Mouse (Mus musculus) liver, embryonic 14.5 days (tissue): ENCODE results near the gene Klhl3. TPM values are rescaled to one million over a fixed set of nuclear protein-coding genes. Genes with fewer than 3 reads are reported as not detected.

ENCODE experiments used
- ATAC-seq: fragments of 200-750 bp; cut with Nextera tagmentation; 2 replicates; pipeline ENCODE4 v1.8.0; 2017; ENCODE audit warnings: moderate number of reproducible peaks, mild to moderate bottlenecking, moderate library complexity; ENCODE audit not compliant: insufficient read depth
- DNase-seq, 3 experiments: peaks; one replicate each; pipeline ENCODE4 v3.0.0-alpha.2; 2012 to 2013; ENCODE audit warnings: low read depth in 3 of 3, low spot score in 3 of 3
- H3K27ac ChIP-seq: fragments of 300-500 bp; sonication (generic); 2 replicates; pipeline ENCODE4 v1.5.1; 2014; ENCODE audit warnings: moderate library complexity, mild to moderate bottlenecking, control low read depth, inconsistent platforms
- H3K27me3 ChIP-seq: fragments of 300-500 bp; sonication (generic); 2 replicates; pipeline ENCODE4 v1.6.1; 2014; ENCODE audit warnings: mild to moderate bottlenecking, low read length, moderate library complexity; ENCODE audit not compliant: control insufficient read depth, insufficient read depth
- H3K36me3 ChIP-seq: fragments of 300-500 bp; sonication (generic); replicated peaks from 2 replicates; pipeline ENCODE4 v1.6.1; 2014; ENCODE audit warnings: low read depth; ENCODE audit not compliant: control insufficient read depth, insufficient read depth
- H3K4me1 ChIP-seq, 2 experiments: fragments of 200-500 bp in 1 of 2; fragments of 300-500 bp in 1 of 2; sonication (generic) in 1 of 2; replicated peaks; 2 replicates each; pipeline ENCODE4 v1.6.1; 2012 to 2014; ENCODE audit warnings: antibody characterized with exemption in 1 of 2, inconsistent platforms in 1 of 2, low read length in 1 of 2; ENCODE audit not compliant: control insufficient read depth in 2 of 2, insufficient read depth in 2 of 2
- H3K4me2 ChIP-seq: fragments of 300-500 bp; sonication (generic); 2 replicates; pipeline ENCODE4 v1.6.1; 2014; ENCODE audit warnings: low read depth, mild to moderate bottlenecking, control low read depth, moderate library complexity
- H3K4me3 ChIP-seq, 2 experiments: fragments of 200-500 bp in 1 of 2; fragments of 300-500 bp in 1 of 2; sonication (generic) in 1 of 2; 2 replicates each; pipeline ENCODE4 v1.5.1; 2012 to 2014; ENCODE audit warnings: low read depth in 2 of 2, low read length in 2 of 2, mild to moderate bottlenecking in 2 of 2, control low read depth in 1 of 2, inconsistent platforms in 1 of 2, moderate library complexity in 1 of 2; ENCODE audit not compliant: insufficient read depth in 1 of 2
- H3K9ac ChIP-seq: fragments of 300-500 bp; sonication (generic); replicated peaks from 2 replicates; pipeline ENCODE4 v1.6.1; 2014; ENCODE audit warnings: mild to moderate bottlenecking, control low read depth, moderate library complexity
- H3K9me3 ChIP-seq: fragments of 300-500 bp; sonication (generic); 2 replicates; pipeline ENCODE4 v1.6.1; 2016; ENCODE audit warnings: low read length, mixed read lengths; ENCODE audit not compliant: control insufficient read depth
- CTCF ChIP-seq: IDR thresholded peaks from 2 replicates; pipeline ENCODE4 v1.5.1; 2016; ENCODE audit warnings: antibody characterized with exemption, low read depth, control low read depth
- EP300 ChIP-seq: IDR thresholded peaks from 2 replicates; pipeline ENCODE4 v1.6.1; 2016; ENCODE audit warnings: antibody characterized with exemption, low read depth
- WGBS: fragments of 180-500 bp; shearing (Covaris S2); extraction: QIAGEN DNeasy Blood & Tissue Kit; methylation state at CpG from one replicate; pipeline ENCODE4 v1.1.7; 2014; ENCODE audit not compliant: insufficient replicate concordance; 5-methylcytosine and 5-hydroxymethylcytosine counted together
- polyA plus RNA-seq, 2 experiments: library from polyadenylated mRNA; depleted of rRNA in 1 of 2; stranded (reverse) in 1 of 2; unstranded in 1 of 2; fragments of >200 nt; fragmentation: Nextera tagmentation in 1 of 2; extraction: Ambion mirVana in 1 of 2; gene quantifications; 2 replicates each; pipeline versions ENCODE4 v1.2.1 to v1.2.3; 2012 to 2014

Klhl3 gene
- polyA plus RNA-seq, 2 experiments = 0.42 to 0.51 TPM

DNA sequence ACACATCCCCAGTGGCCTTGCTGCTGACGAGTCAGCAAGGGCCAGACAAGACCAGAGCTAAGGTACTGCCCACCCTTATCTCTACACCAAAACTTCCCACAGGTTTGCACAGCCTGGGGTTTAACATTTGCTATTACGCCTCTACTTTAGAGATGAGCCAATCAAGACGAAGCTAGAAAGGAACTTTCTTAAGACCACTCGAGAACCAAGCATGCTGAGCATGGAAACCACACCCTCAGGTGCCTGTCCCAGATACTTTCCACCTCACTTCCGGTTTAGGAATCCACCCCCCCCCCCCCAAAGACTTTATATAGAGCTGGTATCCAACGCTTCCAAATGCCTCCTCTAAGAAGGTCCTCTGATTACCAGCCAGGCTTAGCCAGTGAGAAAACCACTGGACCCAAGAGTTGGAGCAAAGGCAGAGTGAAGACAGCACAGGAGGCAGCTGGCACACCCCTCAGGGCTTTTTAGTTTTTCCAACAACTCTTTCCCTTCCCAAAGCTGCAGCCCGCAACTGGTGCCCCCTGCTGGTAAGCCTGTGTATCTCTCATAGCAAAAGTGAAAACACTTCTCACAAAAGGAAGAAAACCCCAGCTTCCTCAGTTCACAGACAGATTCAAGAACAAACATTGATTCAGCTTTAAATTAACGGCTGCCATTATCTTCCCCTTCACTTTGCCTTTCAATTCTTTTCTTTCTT is 4.1 kb upstream of the Klhl3 start:
- no peaks in the 10 kb centered on the region for H3K36me3 ChIP-seq
- no peak overlapping the region for H3K4me3 ChIP-seq
- WGBS = 34% methylated on average over 8 of the region's 8 CpGs
- no peak overlapping the region for H3K4me2 ChIP-seq
- peaks cover 0 to 7% of the 10 kb centered on the region in 2 experiments; a peak in 2 of 4 replicates for H3K4me1 ChIP-seq
- no peak overlapping the region for H3K9ac ChIP-seq
- ATAC-seq (no peak), DNase-seq (no peak)
- H3K27me3 ChIP-seq = peaks cover 22% of the 10 kb centered on the region
- H3K9me3 ChIP-seq = no peaks in the 10 kb centered on the region
- TF ChIP-seq EP300 (no peak), CTCF (peak; percentile 70)
- H3K27ac ChIP-seq = no peak overlapping the region

GRCm38 (mm10) chr13:58116801-58117200 is 3.4 kb upstream of the Klhl3 start:
- Histone ChIP-seq H3K4me1 (peaks cover 0 to 7% of the 10 kb centered on the region in 2 experiments; a peak in 2 of 4 replicates), H3K4me3 (no peak overlapping the region), H3K27ac (no peak overlapping the region), H3K9ac (no peak overlapping the region), H3K36me3 (no peaks in the 10 kb centered on the region), H3K9me3 (no peaks in the 10 kb centered on the region), H3K4me2 (no peak overlapping the region), H3K27me3 (peaks cover 22% of the 10 kb centered on the region)
- DNase-seq = no peak
- 45% methylated on average over 2 of the region's 2 CpGs for WGBS
- no peak for ATAC-seq
- TF ChIP-seq EP300 = no peak
- no peak for TF ChIP-seq CTCF

DNA sequence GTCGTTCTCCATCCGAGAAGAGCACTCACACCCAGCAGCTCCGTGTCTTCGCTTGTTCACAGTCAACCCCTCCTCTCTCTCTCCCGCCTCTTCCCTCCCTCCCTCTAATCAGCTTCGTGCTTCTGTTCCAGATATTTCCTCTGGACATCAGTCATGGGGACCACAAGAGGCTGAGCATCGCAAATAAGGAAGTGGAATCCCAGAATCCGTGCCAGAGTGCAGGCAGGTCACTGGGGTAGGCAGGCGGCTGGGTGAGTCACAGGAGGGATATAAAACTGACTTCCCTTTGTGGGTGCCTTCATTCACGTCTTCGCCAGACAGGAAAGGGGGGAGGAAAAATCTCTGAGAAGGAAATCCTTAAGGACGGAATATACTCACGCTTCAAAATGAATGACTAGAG is 1.8 kb upstream of the Klhl3 start:
- 8% methylated on average over 13 of the region's 13 CpGs for WGBS
- TF ChIP-seq CTCF = no peak
- TF ChIP-seq EP300 = no peak
- Histone ChIP-seq H3K36me3 (no peaks in the 10 kb centered on the region), H3K27me3 (peaks cover 22% of the 10 kb centered on the region), H3K27ac (no peak overlapping the region), H3K4me2 (no peak overlapping the region), H3K9me3 (no peaks in the 10 kb centered on the region), H3K4me3 (no peak overlapping the region), H3K9ac (no peak overlapping the region), H3K4me1 (peaks cover 0 to 7% of the 10 kb centered on the region in 2 experiments; a peak in 2 of 4 replicates)
- DNase-seq (no peak), ATAC-seq (peak; percentile 27; the same call in 1 of the 2 replicates)

DNA sequence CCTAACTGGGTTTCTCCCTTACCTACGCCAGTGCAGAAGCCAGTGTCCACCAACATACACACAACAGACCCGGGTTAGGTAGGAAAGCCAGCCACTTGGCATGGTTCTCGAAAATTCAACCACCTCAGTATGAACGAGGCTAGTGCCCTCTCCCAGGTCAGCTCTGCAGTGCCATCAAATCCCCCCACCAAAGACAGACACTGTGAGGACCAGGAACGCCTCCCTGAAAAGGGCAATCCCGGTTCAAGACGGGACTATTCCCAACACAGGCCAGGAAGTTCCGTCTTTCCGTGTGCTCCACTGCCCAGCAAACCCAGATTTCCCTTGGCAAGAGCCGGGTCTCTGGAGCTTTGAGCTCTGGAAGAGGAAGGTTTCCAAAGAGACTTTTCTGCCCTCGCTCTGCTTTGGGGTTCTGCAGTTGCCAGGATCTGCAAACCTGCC is 771 bp downstream of the Klhl3 start:
- DNase-seq (no peak), ATAC-seq (no peak)
- no peak overlapping the region for H3K27ac ChIP-seq

DNA sequence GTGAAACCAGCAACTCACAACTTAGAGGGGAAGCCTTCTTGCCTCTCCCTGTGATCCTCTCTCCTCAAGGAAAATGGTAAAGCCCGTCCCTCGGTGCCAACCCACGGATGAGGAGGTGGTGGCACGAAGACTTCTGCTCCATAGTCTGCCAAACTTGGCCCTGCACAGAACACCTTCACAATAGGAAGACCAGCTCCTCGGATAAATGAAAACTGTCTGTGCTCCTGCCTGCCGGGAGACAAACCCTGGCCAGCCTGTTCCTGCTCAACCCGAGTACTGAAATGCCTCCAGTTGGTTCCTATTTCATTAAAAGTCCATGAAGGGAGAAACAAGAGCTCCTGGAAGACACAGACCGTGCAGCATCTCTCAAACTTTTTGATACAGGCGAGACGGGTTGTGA is 1.2 kb downstream of the Klhl3 start:
- H3K27me3 ChIP-seq = peaks cover 22% of the 10 kb centered on the region
- H3K4me2 ChIP-seq = peak overlapping the region; percentile 50
- ATAC-seq (no peak), DNase-seq (no peak)
- no peak overlapping the region for H3K27ac ChIP-seq
- TF ChIP-seq CTCF = no peak
- no peak for TF ChIP-seq EP300
- 59% methylated on average over 10 of the region's 10 CpGs for WGBS
- H3K9ac ChIP-seq = no peak overlapping the region
- no peaks in the 10 kb centered on the region for H3K36me3 ChIP-seq
- H3K9me3 ChIP-seq = no peaks in the 10 kb centered on the region
- peak overlapping the region; percentile 44 to 56; a peak in 2 of 4 replicates for H3K4me3 ChIP-seq
- H3K4me1 ChIP-seq = peaks cover 0 to 7% of the 10 kb centered on the region in 2 experiments; a peak in 2 of 4 replicates

More for the DNA sequence above, 771 bp downstream of the Klhl3 start:
- Histone ChIP-seq H3K9me3 (no peaks in the 10 kb centered on the region), H3K4me3 (peak overlapping the region; percentile 44 to 56), H3K4me2 (peak overlapping the region; percentile 50), H3K4me1 (peaks cover 0 to 7% of the 10 kb centered on the region in 2 experiments; a peak in 2 of 4 replicates), H3K27me3 (peaks cover 22% of the 10 kb centered on the region), H3K9ac (peak overlapping the region; percentile 7; the same call in 1 of the 2 replicates), H3K36me3 (no peaks in the 10 kb centered on the region)
- TF ChIP-seq CTCF (no peak), EP300 (no peak)
- WGBS = 10% methylated on average over 11 of the region's 11 CpGs
